Mouse (Mus musculus) liver, postnatal 0 days (tissue): ENCODE data around the gene Carm1. TPM values are rescaled to one million over a fixed set of nuclear protein-coding genes. Genes with fewer than 3 reads are reported as not detected.
A peak's percentile ranks its signal among the peaks of the same experiment; 100 is the strongest.
"Not testable (repeated sequence)": the region's sequence is repeated elsewhere in the genome, so short reads cannot be mapped to it uniquely, and the experiment has no call there.

Experiments used
- ATAC-seq: fragments of 200-750 bp; cut with Nextera tagmentation; 2 replicates; pipeline ENCODE4 v1.8.0; 2017; ENCODE audit warnings: mild to moderate bottlenecking, moderate library complexity
- DNase-seq: peaks from one replicate; pipeline ENCODE4 v3.0.0-alpha.2; 2016
- H3K27ac ChIP-seq: fragments of 300-500 bp; sonication (generic); 2 replicates; pipeline ENCODE4 v1.5.1; 2014; ENCODE audit warnings: antibody characterized with exemption, moderate library complexity, mild to moderate bottlenecking, low read depth
- H3K27me3 ChIP-seq: fragments of 300-500 bp; sonication (generic); 2 replicates; pipeline ENCODE4 v1.6.1; 2014; ENCODE audit warnings: low read length, control low read depth, mixed read lengths; ENCODE audit not compliant: insufficient read depth
- H3K36me3 ChIP-seq: fragments of 300-500 bp; sonication (generic); replicated peaks from 2 replicates; pipeline ENCODE4 v1.6.1; 2014; ENCODE audit warnings: mild to moderate bottlenecking, control low read depth, low read length, moderate library complexity, mixed read lengths; ENCODE audit not compliant: insufficient read depth
- H3K4me1 ChIP-seq: fragments of 300-500 bp; sonication (generic); 2 replicates; pipeline ENCODE4 v1.6.1; 2014; ENCODE audit warnings: antibody characterized with exemption, mild to moderate bottlenecking, control low read depth; ENCODE audit not compliant: insufficient read depth
- H3K4me2 ChIP-seq: fragments of 300-500 bp; sonication (generic); 2 replicates; pipeline ENCODE4 v1.6.1; 2014; ENCODE audit warnings: low read depth, mild to moderate bottlenecking, low read length, moderate library complexity, mixed read lengths
- H3K4me3 ChIP-seq: fragments of 300-500 bp; sonication (generic); 2 replicates; pipeline ENCODE4 v1.5.1; 2014; ENCODE audit warnings: low read depth, low read length
- H3K9ac ChIP-seq: fragments of 300-500 bp; sonication (generic); replicated peaks from 2 replicates; pipeline ENCODE4 v1.6.1; 2014; ENCODE audit warnings: mild to moderate bottlenecking, moderate library complexity
- H3K9me3 ChIP-seq: fragments of 300-500 bp; sonication (generic); 2 replicates; pipeline ENCODE4 v1.6.1; 2016; ENCODE audit warnings: mild to moderate bottlenecking, control low read depth, low read length, mixed read lengths
- CTCF ChIP-seq: sonication (generic); IDR thresholded peaks from 2 replicates; pipeline ENCODE4 v1.5.1; 2016; ENCODE audit warnings: antibody characterized with exemption, low read depth
- EP300 ChIP-seq: IDR thresholded peaks from 2 replicates; pipeline ENCODE4 v1.6.1; 2016; ENCODE audit warnings: antibody characterized with exemption, low read depth, mild to moderate bottlenecking
- WGBS: fragments of 180-500 bp; shearing (Covaris S2); extraction: QIAGEN DNeasy Blood & Tissue Kit; methylation state at CpG from one replicate; pipeline ENCODE4 v1.1.7; 2014; ENCODE audit not compliant: insufficient replicate concordance; 5-methylcytosine and 5-hydroxymethylcytosine counted together
- polyA plus RNA-seq: library from polyadenylated mRNA; unstranded; fragments of >200 nt; fragmentation: Nextera tagmentation; extraction: Ambion mirVana; gene quantifications from 2 replicates; pipeline ENCODE4 v1.2.1, GENCODE M21; 2015

The Carm1 gene
- polyA plus RNA-seq, 1 experiment from 2014 or later, result 8.6 TPM

GRCm38 (mm10) chr9:21527100-21527801 lies 19.4 kb upstream of the Carm1 start:
- ATAC-seq, result no peak
- 82% methylated on average over 2 of the region's 2 CpGs for WGBS

GRCm38 (mm10) chr9:21527917-21528324 lies 18.8 kb upstream of the Carm1 start:
- Histone ChIP-seq H3K27ac (no peak overlapping the region), H3K4me2 (peak overlapping the region; percentile 50), H3K36me3 (peaks cover 2% of the 10 kb centered on the region; the same call in 1 of the 2 replicates), H3K9ac (no peak overlapping the region), H3K27me3 (no peaks in the 10 kb centered on the region), H3K9me3 (no peaks in the 10 kb centered on the region), H3K4me3 (no peak overlapping the region), H3K4me1 (peaks cover 11% of the 10 kb centered on the region; the same call in 1 of the 2 replicates)
- ATAC-seq, result peak; percentile 49
- TF ChIP-seq CTCF, result peak; percentile 14; the same call in 1 of the 2 replicates
- no peak for TF ChIP-seq EP300
- 32% methylated on average over 1 of the region's 1 CpGs for WGBS
- DNase-seq, result no peak

More at GRCm38 (mm10) chr9:21527100-21527801, 19.4 kb upstream of the Carm1 start:
- peaks cover 2% of the 10 kb centered on the region; the same call in 1 of the 2 replicates for H3K36me3 ChIP-seq
- TF ChIP-seq EP300 (no peak), CTCF (no peak)
- H3K27me3 ChIP-seq, result no peaks in the 10 kb centered on the region
- peak overlapping the region; percentile 50 for H3K4me2 ChIP-seq
- H3K4me1 ChIP-seq, result peaks cover 11% of the 10 kb centered on the region; the same call in 1 of the 2 replicates
- no peak overlapping the region for H3K9ac ChIP-seq
- peak overlapping the region; percentile 17; the same call in 1 of the 2 replicates for H3K27ac ChIP-seq
- no peak for DNase-seq
- peak overlapping the region; percentile 48 for H3K4me3 ChIP-seq
- no peaks in the 10 kb centered on the region for H3K9me3 ChIP-seq

GRCm38 (mm10) chr9:21536501-21536900 lies 10.2 kb upstream of the Carm1 start:
- H3K9me3 ChIP-seq, result no peaks in the 10 kb centered on the region
- H3K4me3 ChIP-seq, result no peak overlapping the region
- no peak overlapping the region for H3K9ac ChIP-seq
- H3K27me3 ChIP-seq, result no peaks in the 10 kb centered on the region
- no peaks in the 10 kb centered on the region; the same call in 1 of the 2 replicates for H3K36me3 ChIP-seq
- peaks cover 6% of the 10 kb centered on the region for H3K4me1 ChIP-seq
- H3K27ac ChIP-seq, result no peak overlapping the region
- 78% methylated on average over 14 of the region's 14 CpGs for WGBS
- TF ChIP-seq CTCF (no peak), EP300 (no peak)
- no peak overlapping the region for H3K4me2 ChIP-seq
- ATAC-seq (peak; percentile 22; the same call in 1 of the 2 replicates), DNase-seq (no peak)

GRCm38 (mm10) chr9:21537009-21537408 lies 9.7 kb upstream of the Carm1 start:
- ATAC-seq (no peak), DNase-seq (no peak)
- no peaks in the 10 kb centered on the region for H3K9me3 ChIP-seq
- 0 out of 2 replicates have a peak overlapping the region, but pooled peaks have one; percentile 11 for H3K9ac ChIP-seq
- H3K4me1 ChIP-seq, result peaks cover 6% of the 10 kb centered on the region
- H3K27ac ChIP-seq, result no peak overlapping the region
- H3K36me3 ChIP-seq, result no peaks in the 10 kb centered on the region; the same call in 1 of the 2 replicates
- H3K4me2 ChIP-seq, result no peak overlapping the region
- no peaks in the 10 kb centered on the region for H3K27me3 ChIP-seq
- WGBS, result 64% methylated on average over 4 of the region's 4 CpGs
- no peak overlapping the region for H3K4me3 ChIP-seq
- TF ChIP-seq EP300 (no peak), CTCF (no peak)

- H3K4me1 ChIP-seq, result peaks cover 8% of the 10 kb centered on the region
- H3K27me3 ChIP-seq, result no peaks in the 10 kb centered on the region
- TF ChIP-seq EP300, result no peak
- no peak for TF ChIP-seq CTCF
- no peak overlapping the region for H3K27ac ChIP-seq
- WGBS, result 47% methylated on average over 7 of the region's 7 CpGs
- DNase-seq (peak; percentile 16), ATAC-seq (peak; percentile 51; the same call in 1 of the 2 replicates)
- H3K4me3 ChIP-seq, result no peak overlapping the region
- no peak overlapping the region for H3K9ac ChIP-seq
- H3K9me3 ChIP-seq, result no peaks in the 10 kb centered on the region
- H3K4me2 ChIP-seq, result peak overlapping the region; percentile 27; the same call in 1 of the 2 replicates
- no peaks in the 10 kb centered on the region; the same call in 1 of the 2 replicates for H3K36me3 ChIP-seq
Measured at GRCm38 (mm10) chr9:21539981-21540753, 6.5 kb upstream of the Carm1 start.

- H3K27me3 ChIP-seq, H3K27ac ChIP-seq, DNase-seq, H3K4me2 ChIP-seq, H3K9me3 ChIP-seq, H3K9ac ChIP-seq, H3K4me3 ChIP-seq, ATAC-seq, H3K36me3 ChIP-seq: not testable (repeated sequence)
- WGBS, result 87% methylated on average over 2 of the region's 2 CpGs
- H3K4me1 ChIP-seq, result peaks cover 15% of the 10 kb centered on the region
Measured at GRCm38 (mm10) chr9:21542001-21542400, 4.7 kb upstream of the Carm1 start.
